Mouse (Mus musculus): ENCODE data around the gene Tma7. TPM values are rescaled to one million over a fixed set of nuclear protein-coding genes. Genes with fewer than 3 reads are reported as not detected.

The Tma7 gene
- polyA plus RNA-seq, 1 experiment: 687 TPM

GRCm38 (mm10) chr9:109119571-109119970 lies 37.2 kb upstream of the Tma7 start:
- Histone ChIP-seq H3K4me1 (peaks cover 25% of the 10 kb centered on the region), H3K27me3 (replicated peaks) (peaks cover 47% of the 10 kb centered on the region), H3K4me3 (replicated peaks) (no peak overlapping the region), H3K36me3 (replicated peaks; ENCODE audit: low read length) (no peaks in the 10 kb centered on the region), H3K9me3 (no peaks in the 10 kb centered on the region)
- TF ChIP-seq GATA1 (IDR thresholded peaks at IDR 0.05; ENCODE audit: borderline replicate concordance, low read length): no peak
- TF ChIP-seq FLI1 (IDR thresholded peaks at IDR 0.05; ENCODE audit: low read length): no peak

GRCm38 (mm10) chr9:109118106-109118505 lies 35.7 kb upstream of the Tma7 start:
- Histone ChIP-seq H3K9me3 (no peaks in the 10 kb centered on the region), H3K36me3 (replicated peaks; ENCODE audit: low read length) (no peaks in the 10 kb centered on the region), H3K27me3 (replicated peaks) (peaks cover 46% of the 10 kb centered on the region), H3K4me3 (replicated peaks) (no peak overlapping the region), H3K4me1 (peaks cover 19% of the 10 kb centered on the region)
- TF ChIP-seq FLI1 (IDR thresholded peaks at IDR 0.05; ENCODE audit: low read length) (no peak), GATA1 (IDR thresholded peaks at IDR 0.05; ENCODE audit: borderline replicate concordance, low read length) (no peak)

DNA sequence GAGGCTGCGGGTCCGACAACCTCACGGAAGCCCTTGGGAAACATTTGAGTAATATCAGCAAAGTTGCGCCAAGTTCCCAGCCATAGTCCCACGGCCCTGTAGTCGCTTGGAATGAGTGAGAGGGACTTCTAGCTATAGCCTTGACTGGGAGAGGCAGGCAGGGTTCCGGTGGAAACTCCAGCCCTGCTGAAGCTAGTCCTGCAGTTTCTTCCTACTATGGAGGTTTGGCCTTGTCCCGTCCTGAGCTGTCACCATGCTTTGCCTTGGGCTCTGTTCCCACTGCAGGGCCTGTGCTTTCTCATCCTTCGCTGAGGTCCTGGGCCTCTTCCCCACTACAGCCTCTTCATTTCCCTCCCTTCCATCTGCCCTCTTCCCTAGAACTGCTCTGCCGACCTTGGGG lies 33.8 kb upstream of the Tma7 start:
- Histone ChIP-seq H3K4me1 (peaks cover 17% of the 10 kb centered on the region), H3K27me3 (replicated peaks) (peaks cover 62% of the 10 kb centered on the region), H3K36me3 (replicated peaks; ENCODE audit: low read length) (no peaks in the 10 kb centered on the region), H3K9me3 (no peaks in the 10 kb centered on the region), H3K4me3 (replicated peaks) (no peak overlapping the region)
- TF ChIP-seq GATA1 (IDR thresholded peaks at IDR 0.05; ENCODE audit: borderline replicate concordance, low read length) (no peak), FLI1 (IDR thresholded peaks at IDR 0.05; ENCODE audit: low read length) (no peak)

GRCm38 (mm10) chr9:109114871-109115270 lies 32.5 kb upstream of the Tma7 start:
- Histone ChIP-seq H3K36me3 (replicated peaks; ENCODE audit: low read length) (no peaks in the 10 kb centered on the region), H3K4me1 (peaks cover 17% of the 10 kb centered on the region), H3K27me3 (replicated peaks) (peaks cover 72% of the 10 kb centered on the region), H3K4me3 (replicated peaks) (no peak overlapping the region), H3K9me3 (no peaks in the 10 kb centered on the region)
- TF ChIP-seq FLI1 (IDR thresholded peaks at IDR 0.05; ENCODE audit: low read length) (no peak), GATA1 (IDR thresholded peaks at IDR 0.05; ENCODE audit: borderline replicate concordance, low read length) (no peak)

DNA sequence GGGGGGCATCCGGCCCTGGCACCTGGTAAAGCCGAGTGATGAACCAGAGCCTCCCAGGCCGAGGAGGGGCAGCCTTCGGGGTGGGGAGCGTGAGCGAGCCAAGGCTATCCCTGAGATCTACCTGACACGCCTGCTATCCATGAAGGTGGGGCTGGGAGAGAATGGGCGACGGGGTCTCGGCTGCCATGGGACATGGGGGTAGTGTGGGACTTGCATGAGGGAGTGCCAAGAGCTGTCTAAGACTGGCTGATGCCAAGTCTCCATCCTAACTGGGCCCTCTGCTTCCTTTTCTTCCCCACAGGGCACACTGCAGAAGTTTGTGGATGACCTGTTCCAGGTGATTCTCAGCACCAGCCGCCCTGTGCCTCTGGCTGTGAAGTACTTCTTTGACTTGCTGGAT lies 31.9 kb upstream of the Tma7 start:
- peaks cover 17% of the 10 kb centered on the region for H3K4me1 ChIP-seq
- H3K27me3 ChIP-seq (replicated peaks): peaks cover 72% of the 10 kb centered on the region
- no peaks in the 10 kb centered on the region for H3K36me3 ChIP-seq (replicated peaks; ENCODE audit: low read length)
- H3K4me3 ChIP-seq (replicated peaks): no peak overlapping the region
- no peaks in the 10 kb centered on the region for H3K9me3 ChIP-seq
- no peak for TF ChIP-seq GATA1 (IDR thresholded peaks at IDR 0.05; ENCODE audit: borderline replicate concordance, low read length)
- TF ChIP-seq FLI1 (IDR thresholded peaks at IDR 0.05; ENCODE audit: low read length): no peak

- H3K4me3 ChIP-seq (replicated peaks): no peak overlapping the region
- H3K36me3 ChIP-seq (replicated peaks; ENCODE audit: low read length): no peaks in the 10 kb centered on the region
- peaks cover 14% of the 10 kb centered on the region for H3K4me1 ChIP-seq
- no peaks in the 10 kb centered on the region for H3K9me3 ChIP-seq
- TF ChIP-seq GATA1 (IDR thresholded peaks at IDR 0.05; ENCODE audit: borderline replicate concordance, low read length) (no peak), FLI1 (IDR thresholded peaks at IDR 0.05; ENCODE audit: low read length) (no peak)
- peaks cover 76% of the 10 kb centered on the region for H3K27me3 ChIP-seq (replicated peaks)
Measured at GRCm38 (mm10) chr9:109113331-109113730, 30.9 kb upstream of the Tma7 start.

DNA sequence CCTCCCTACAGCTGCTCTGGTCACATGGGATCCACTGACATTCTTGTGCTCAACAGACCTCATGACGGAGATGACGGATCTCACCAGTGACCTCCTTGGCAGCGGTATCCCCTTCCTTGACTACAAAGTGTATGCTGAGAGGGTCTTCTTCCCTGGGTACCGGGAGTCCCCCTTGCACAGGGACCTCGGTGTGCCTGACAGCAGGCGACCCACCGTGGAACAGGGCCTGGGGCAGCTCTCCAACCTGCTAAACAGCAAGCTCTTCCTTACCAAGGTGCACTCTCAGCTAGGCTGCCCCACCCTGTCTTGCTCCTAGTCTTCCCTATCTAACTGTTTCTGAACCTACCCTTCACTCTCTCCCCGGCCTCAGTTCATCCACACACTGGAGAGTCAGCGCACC lies 29.2 kb upstream of the Tma7 start:
- Histone ChIP-seq H3K27me3 (replicated peaks) (peaks cover 75% of the 10 kb centered on the region), H3K4me1 (peaks cover 9% of the 10 kb centered on the region; the same call in 1 of the 2 replicates), H3K36me3 (replicated peaks; ENCODE audit: low read length) (no peaks in the 10 kb centered on the region), H3K4me3 (replicated peaks) (no peak overlapping the region), H3K9me3 (no peaks in the 10 kb centered on the region)
- TF ChIP-seq GATA1 (IDR thresholded peaks at IDR 0.05; ENCODE audit: borderline replicate concordance, low read length) (no peak), FLI1 (IDR thresholded peaks at IDR 0.05; ENCODE audit: low read length) (no peak)

DNA sequence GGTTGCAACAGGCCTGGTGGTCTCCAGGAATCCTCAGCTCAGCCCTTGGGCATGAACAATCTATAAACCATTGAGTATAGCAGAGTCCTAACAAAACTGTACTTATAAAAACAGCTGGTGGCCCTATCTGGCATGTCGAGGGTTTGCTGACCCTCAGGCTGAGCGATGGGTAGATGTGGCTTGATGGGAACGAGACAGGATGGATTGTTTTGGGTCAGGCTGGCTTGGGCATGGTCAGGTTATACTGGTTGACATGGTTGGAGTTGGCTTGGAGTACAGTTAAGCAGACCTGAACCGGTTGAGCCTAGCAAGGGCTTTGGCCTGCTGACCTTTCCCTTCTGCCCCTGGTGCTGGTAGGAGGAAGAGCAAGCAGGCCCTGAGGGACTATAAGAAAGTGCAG lies 28.7 kb upstream of the Tma7 start:
- H3K9me3 ChIP-seq: no peaks in the 10 kb centered on the region
- H3K27me3 ChIP-seq (replicated peaks): peaks cover 75% of the 10 kb centered on the region
- H3K36me3 ChIP-seq (replicated peaks; ENCODE audit: low read length): no peaks in the 10 kb centered on the region
- peaks cover 12% of the 10 kb centered on the region; the same call in 1 of the 2 replicates for H3K4me1 ChIP-seq
- no peak for TF ChIP-seq GATA1 (IDR thresholded peaks at IDR 0.05; ENCODE audit: borderline replicate concordance, low read length)
- no peak for TF ChIP-seq FLI1 (IDR thresholded peaks at IDR 0.05; ENCODE audit: low read length)
- no peak overlapping the region for H3K4me3 ChIP-seq (replicated peaks)

DNA sequence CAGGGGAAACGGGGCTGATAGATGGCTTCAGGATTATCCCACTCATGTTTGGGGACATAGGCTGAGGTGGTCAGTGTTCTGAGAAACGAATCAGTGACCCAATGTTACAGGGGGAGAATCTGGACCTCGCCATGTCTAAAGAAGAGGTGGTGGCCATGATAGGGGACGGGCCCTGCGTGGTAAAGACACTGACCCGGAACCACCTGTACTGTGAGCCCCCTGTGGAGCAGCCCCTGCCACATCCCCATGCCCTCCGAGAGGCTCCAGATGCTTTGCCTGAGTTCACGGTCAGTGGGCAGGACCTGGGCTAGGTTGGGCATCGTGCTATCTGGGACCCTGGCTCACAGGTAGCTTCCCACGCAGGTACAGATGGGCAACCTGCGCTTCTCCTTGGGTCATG lies 27.9 kb upstream of the Tma7 start:
- Histone ChIP-seq H3K36me3 (replicated peaks; ENCODE audit: low read length) (no peaks in the 10 kb centered on the region), H3K4me3 (replicated peaks) (no peak overlapping the region), H3K9me3 (no peaks in the 10 kb centered on the region), H3K4me1 (peaks cover 19% of the 10 kb centered on the region; the same call in 1 of the 2 replicates), H3K27me3 (replicated peaks) (peaks cover 81% of the 10 kb centered on the region)
- TF ChIP-seq FLI1 (IDR thresholded peaks at IDR 0.05; ENCODE audit: low read length) (no peak), GATA1 (IDR thresholded peaks at IDR 0.05; ENCODE audit: borderline replicate concordance, low read length) (no peak)

- H3K36me3 ChIP-seq (replicated peaks; ENCODE audit: low read length): no peaks in the 10 kb centered on the region
- no peak overlapping the region for H3K4me3 ChIP-seq (replicated peaks)
- TF ChIP-seq FLI1 (IDR thresholded peaks at IDR 0.05; ENCODE audit: low read length) (no peak), GATA1 (IDR thresholded peaks at IDR 0.05; ENCODE audit: borderline replicate concordance, low read length) (no peak)
- peaks cover 86% of the 10 kb centered on the region for H3K27me3 ChIP-seq (replicated peaks)
- H3K4me1 ChIP-seq: peaks cover 19% of the 10 kb centered on the region; the same call in 1 of the 2 replicates
- no peaks in the 10 kb centered on the region for H3K9me3 ChIP-seq
Measured at GRCm38 (mm10) chr9:109107341-109107740, 25.0 kb upstream of the Tma7 start.

GRCm38 (mm10) chr9:109105648-109106047 lies 23.3 kb upstream of the Tma7 start:
- Histone ChIP-seq H3K27me3 (replicated peaks) (peaks cover 85% of the 10 kb centered on the region), H3K9me3 (no peaks in the 10 kb centered on the region), H3K4me3 (replicated peaks) (no peak overlapping the region), H3K36me3 (replicated peaks; ENCODE audit: low read length) (no peaks in the 10 kb centered on the region), H3K4me1 (peaks cover 23% of the 10 kb centered on the region; the same call in 1 of the 2 replicates)
- no peak for TF ChIP-seq FLI1 (IDR thresholded peaks at IDR 0.05; ENCODE audit: low read length)
- no peak for TF ChIP-seq GATA1 (IDR thresholded peaks at IDR 0.05; ENCODE audit: borderline replicate concordance, low read length)
